Mouse (Mus musculus): Measurements from ENCODE around the gene Tmem158. TPM values are rescaled to one million over a fixed set of nuclear protein-coding genes. Genes with fewer than 3 reads are reported as not detected.

Gene Tmem158
- polyA plus RNA-seq, 2 experiments: 1.8 to 3.3 TPM

DNA sequence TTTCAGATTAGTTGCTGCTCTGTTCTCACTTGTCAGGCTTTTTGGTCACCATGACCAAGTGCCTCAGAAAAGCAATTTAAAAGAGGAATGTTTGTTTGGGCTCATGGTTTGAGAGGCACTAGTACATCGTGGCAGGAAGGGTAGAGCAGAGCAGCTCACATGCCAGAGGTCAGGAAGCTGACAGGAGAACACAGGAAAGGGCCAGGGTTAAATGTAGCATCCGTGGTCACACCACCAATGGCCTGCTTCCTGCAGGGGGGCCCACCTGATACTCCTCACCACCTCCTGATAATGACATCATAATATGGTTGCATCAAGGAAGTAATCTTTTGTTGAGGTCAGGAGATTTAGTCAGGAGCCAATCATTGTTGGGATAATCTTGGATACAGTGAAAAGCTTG lies 13.3 kb upstream of the Tmem158 start:
- Histone ChIP-seq H3K36me3 (replicated peaks; ENCODE audit: control insufficient read depth, insufficient read depth, low read depth) (no peaks in the 10 kb centered on the region), H3K4me3 (ENCODE audit: insufficient read depth in 1 of 2, low read depth in 2 of 2, low read length in 2 of 2) (no peak overlapping the region), H3K4me1 (replicated peaks; ENCODE audit: control insufficient read depth in 2 of 2, insufficient read depth in 2 of 2, low read length in 1 of 2) (peaks cover 0 to 11% of the 10 kb centered on the region in 2 experiments; a peak in 2 of 4 replicates), H3K27me3 (ENCODE audit: control insufficient read depth, insufficient read depth, low read length) (no peaks in the 10 kb centered on the region), H3K27ac (no peak overlapping the region), H3K9me3 (ENCODE audit: control insufficient read depth, low read length) (no peaks in the 10 kb centered on the region), H3K9ac (replicated peaks) (no peak overlapping the region), H3K4me2 (ENCODE audit: low read depth) (no peak overlapping the region)
- DNase-seq (ENCODE audit: low read depth in 3 of 3, low spot score in 3 of 3) (no peak), ATAC-seq (ENCODE audit: insufficient read depth) (no peak)
- WGBS (ENCODE audit: insufficient replicate concordance): 11% methylated on average over 2 of the region's 2 CpGs
- TF ChIP-seq CTCF (IDR thresholded peaks at IDR 0.05; ENCODE audit: low read depth) (no peak), EP300 (IDR thresholded peaks at IDR 0.05; ENCODE audit: low read depth) (no peak)

DNA sequence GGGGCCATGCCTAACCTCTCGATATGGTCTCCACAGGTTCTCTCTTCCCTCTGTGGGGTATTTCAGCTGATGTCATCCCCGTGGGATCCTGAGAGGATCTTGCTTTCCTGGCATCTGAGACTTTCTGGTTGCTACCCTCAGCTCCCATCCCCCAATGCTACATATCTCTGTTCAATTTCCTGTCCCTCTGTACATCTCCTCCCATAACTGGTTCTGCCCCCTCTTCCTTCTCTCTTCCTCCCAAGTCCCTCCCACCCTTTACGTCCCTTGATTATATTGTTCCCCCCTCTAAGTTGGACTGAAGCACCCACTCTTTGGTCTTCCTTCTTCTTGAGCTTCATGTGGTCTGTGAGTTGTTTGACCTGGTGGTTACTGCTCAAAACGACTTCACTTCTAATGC lies 11.0 kb upstream of the Tmem158 start:
- 19% methylated on average over 4 of the region's 4 CpGs for WGBS (ENCODE audit: insufficient replicate concordance)
- H3K4me2 ChIP-seq (ENCODE audit: low read depth): no peak overlapping the region
- no peak overlapping the region for H3K4me3 ChIP-seq (ENCODE audit: insufficient read depth in 1 of 2, low read depth in 2 of 2, low read length in 2 of 2)
- H3K36me3 ChIP-seq (replicated peaks; ENCODE audit: control insufficient read depth, insufficient read depth, low read depth): no peaks in the 10 kb centered on the region
- H3K9ac ChIP-seq (replicated peaks): no peak overlapping the region
- H3K4me1 ChIP-seq (replicated peaks; ENCODE audit: control insufficient read depth in 2 of 2, insufficient read depth in 2 of 2, low read length in 1 of 2): peaks cover 0 to 11% of the 10 kb centered on the region in 2 experiments; a peak in 2 of 4 replicates
- ATAC-seq (ENCODE audit: insufficient read depth) (no peak), DNase-seq (ENCODE audit: low read depth in 3 of 3, low spot score in 3 of 3) (no peak)
- H3K27ac ChIP-seq: no peak overlapping the region
- H3K9me3 ChIP-seq (ENCODE audit: control insufficient read depth, low read length): no peaks in the 10 kb centered on the region
- no peak for TF ChIP-seq CTCF (IDR thresholded peaks at IDR 0.05; ENCODE audit: low read depth)
- no peak for TF ChIP-seq EP300 (IDR thresholded peaks at IDR 0.05; ENCODE audit: low read depth)
- H3K27me3 ChIP-seq (ENCODE audit: control insufficient read depth, insufficient read depth, low read length): no peaks in the 10 kb centered on the region

DNA sequence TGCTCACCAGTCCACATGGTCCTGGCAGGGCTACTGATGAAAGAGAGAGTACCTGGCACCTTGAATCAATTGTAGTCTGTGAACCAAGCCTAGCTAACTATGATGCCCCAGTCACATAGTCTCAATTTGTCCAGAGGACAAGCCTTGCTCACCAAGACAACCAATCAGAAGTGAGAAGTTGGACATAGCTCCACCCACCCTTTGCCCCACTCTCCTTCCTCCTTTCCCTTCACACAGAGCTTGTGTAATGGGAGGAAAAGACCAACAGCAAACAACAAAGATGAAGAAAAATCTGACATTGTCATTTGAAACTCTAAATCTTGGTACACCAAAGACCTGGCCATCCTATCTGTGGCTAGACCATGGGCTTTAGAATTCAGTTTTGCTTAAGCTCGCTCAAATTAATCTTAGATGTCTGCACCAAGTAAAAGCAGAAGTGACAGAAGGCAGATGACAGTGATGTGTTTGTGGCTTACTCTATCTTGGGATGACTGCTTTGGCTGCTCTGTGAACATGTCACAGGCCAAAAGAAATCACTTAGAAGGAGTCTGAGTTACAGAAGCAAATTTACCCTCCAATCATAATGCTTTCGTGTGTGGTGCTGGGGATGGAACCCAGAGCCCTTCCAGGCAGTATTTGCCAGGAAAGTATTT lies 9.5 kb upstream of the Tmem158 start:
- Histone ChIP-seq H3K4me1 (replicated peaks; ENCODE audit: control insufficient read depth in 2 of 2, insufficient read depth in 2 of 2, low read length in 1 of 2) (peaks cover 0 to 7% of the 10 kb centered on the region in 2 experiments; a peak in 2 of 4 replicates), H3K9me3 (ENCODE audit: control insufficient read depth, low read length) (no peaks in the 10 kb centered on the region), H3K9ac (replicated peaks) (no peak overlapping the region), H3K4me3 (ENCODE audit: insufficient read depth in 1 of 2, low read depth in 2 of 2, low read length in 2 of 2) (no peak overlapping the region), H3K27me3 (ENCODE audit: control insufficient read depth, insufficient read depth, low read length) (no peaks in the 10 kb centered on the region), H3K27ac (no peak overlapping the region), H3K36me3 (replicated peaks; ENCODE audit: control insufficient read depth, insufficient read depth, low read depth) (no peaks in the 10 kb centered on the region), H3K4me2 (ENCODE audit: low read depth) (no peak overlapping the region)
- TF ChIP-seq CTCF (IDR thresholded peaks at IDR 0.05; ENCODE audit: low read depth) (no peak), EP300 (IDR thresholded peaks at IDR 0.05; ENCODE audit: low read depth) (no peak)
- ATAC-seq (ENCODE audit: insufficient read depth) (no peak), DNase-seq (ENCODE audit: low read depth in 3 of 3, low spot score in 3 of 3) (no peak)
- 29% methylated on average over 2 of the region's 2 CpGs for whole genome bisulfite sequencing (ENCODE audit: insufficient replicate concordance)

DNA sequence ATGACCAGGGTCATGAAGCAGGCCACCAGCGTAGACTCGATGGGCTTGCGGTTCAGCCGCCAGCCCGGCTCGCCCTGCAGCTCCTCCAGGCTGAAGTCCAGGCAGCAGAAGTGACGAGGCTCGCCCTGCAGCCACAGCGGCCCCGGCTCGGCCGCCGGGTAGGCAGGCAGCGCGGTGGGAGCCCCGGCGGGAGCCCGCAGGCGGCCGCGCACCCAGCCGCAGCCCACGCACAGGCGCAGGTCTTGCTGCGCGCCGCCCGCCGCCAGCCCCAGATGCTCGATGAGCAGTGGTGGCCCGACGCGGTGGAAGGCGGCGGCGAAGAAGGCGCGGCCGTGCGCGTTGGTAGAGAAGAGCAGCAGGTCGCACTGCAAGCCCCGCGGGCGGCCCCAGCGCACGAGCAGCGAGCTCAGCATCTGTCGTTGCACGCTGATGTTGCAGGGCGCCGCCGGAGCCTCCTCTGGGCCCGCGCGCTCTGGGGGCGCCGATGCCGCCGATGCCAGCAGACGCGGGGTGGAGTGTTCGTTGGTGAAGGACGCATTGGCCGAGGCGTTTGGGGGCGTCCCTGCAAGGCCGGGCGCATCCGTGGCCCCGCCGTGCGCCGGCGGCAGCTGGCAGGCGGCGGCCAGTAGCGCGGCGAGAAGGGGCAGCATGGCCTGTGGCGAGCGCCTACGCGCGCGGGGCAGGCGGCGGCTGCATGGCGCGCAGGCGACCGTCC lies 511 bp downstream of the Tmem158 start:
- H3K27me3 ChIP-seq (ENCODE audit: control insufficient read depth, insufficient read depth, low read length): peaks cover 35% of the 10 kb centered on the region
- under 1% methylated on average over 79 of the region's 92 CpGs for WGBS (ENCODE audit: insufficient replicate concordance)
- DNase-seq (ENCODE audit: low read depth in 3 of 3, low spot score in 3 of 3): peak; percentile 7 to 36 (median 20)

DNA sequence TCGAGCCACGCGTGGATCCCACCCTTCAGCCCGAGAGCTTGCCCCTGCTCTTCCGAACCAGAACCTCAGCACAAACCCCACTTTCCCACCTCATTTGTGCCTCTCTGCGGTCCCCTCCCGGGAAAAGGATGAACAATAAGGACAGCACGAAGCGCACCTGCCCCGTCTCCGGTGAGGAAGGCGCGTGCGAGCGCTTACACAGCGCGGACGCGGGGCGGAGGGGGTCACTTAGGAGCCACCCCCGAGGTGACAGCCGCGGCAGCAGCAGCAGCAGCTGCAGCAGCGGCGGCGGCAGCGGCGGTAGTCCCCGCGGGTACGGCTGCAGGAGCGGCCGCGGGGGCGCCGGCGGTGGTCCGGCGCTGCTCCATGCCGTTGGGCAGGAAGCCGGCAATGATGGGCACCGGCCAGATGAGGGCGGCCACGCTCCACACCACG lies 1.1 kb downstream of the Tmem158 start:
- no peak for DNase-seq (ENCODE audit: low read depth in 3 of 3, low spot score in 3 of 3)
- TF ChIP-seq CTCF (IDR thresholded peaks at IDR 0.05; ENCODE audit: low read depth): peak; percentile 76
- TF ChIP-seq EP300 (IDR thresholded peaks at IDR 0.05; ENCODE audit: low read depth): no peak
- WGBS (ENCODE audit: insufficient replicate concordance): under 1% methylated on average over 43 of the region's 45 CpGs
- Histone ChIP-seq H3K27ac (no peak overlapping the region), H3K4me1 (replicated peaks; ENCODE audit: control insufficient read depth in 2 of 2, insufficient read depth in 2 of 2, low read length in 1 of 2) (no peaks in the 10 kb centered on the region), H3K4me2 (ENCODE audit: low read depth) (peak overlapping the region; percentile 80), H3K9ac (replicated peaks) (no peak overlapping the region), H3K9me3 (ENCODE audit: control insufficient read depth, low read length) (no peaks in the 10 kb centered on the region), H3K27me3 (ENCODE audit: control insufficient read depth, insufficient read depth, low read length) (peaks cover 35% of the 10 kb centered on the region), H3K4me3 (ENCODE audit: insufficient read depth in 1 of 2, low read depth in 2 of 2, low read length in 2 of 2) (peak overlapping the region; percentile 63 to 65), H3K36me3 (replicated peaks; ENCODE audit: control insufficient read depth, insufficient read depth, low read depth) (no peaks in the 10 kb centered on the region)
- ATAC-seq (ENCODE audit: insufficient read depth): 0 out of 2 replicates have a peak, but pooled peaks have one; percentile 1

More for the DNA sequence above, 511 bp downstream of the Tmem158 start:
- H3K9ac ChIP-seq (replicated peaks): peak overlapping the region; percentile 48
- peak overlapping the region; percentile 80 for H3K4me2 ChIP-seq (ENCODE audit: low read depth)
- no peak overlapping the region for H3K27ac ChIP-seq
- H3K36me3 ChIP-seq (replicated peaks; ENCODE audit: control insufficient read depth, insufficient read depth, low read depth): no peaks in the 10 kb centered on the region
- no peaks in the 10 kb centered on the region for H3K9me3 ChIP-seq (ENCODE audit: control insufficient read depth, low read length)
- H3K4me1 ChIP-seq (replicated peaks; ENCODE audit: control insufficient read depth in 2 of 2, insufficient read depth in 2 of 2, low read length in 1 of 2): no peaks in the 10 kb centered on the region
- peak; percentile 68 for ATAC-seq (ENCODE audit: insufficient read depth)
- no peak for TF ChIP-seq EP300 (IDR thresholded peaks at IDR 0.05; ENCODE audit: low read depth)
- no peak for TF ChIP-seq CTCF (IDR thresholded peaks at IDR 0.05; ENCODE audit: low read depth)
- H3K4me3 ChIP-seq (ENCODE audit: insufficient read depth in 1 of 2, low read depth in 2 of 2, low read length in 2 of 2): peak overlapping the region; percentile 63 to 65

Measured in liver, embryonic 14.5 days (tissue).